Mouse (Mus musculus) heart, postnatal 0 days (tissue): ENCODE data around the gene Galns. TPM values are rescaled to one million over a fixed set of nuclear protein-coding genes. Genes with fewer than 3 reads are reported as not detected.
A peak's percentile ranks its signal among the peaks of the same experiment; 100 is the strongest.

Experiments
- ATAC-seq: fragments of 200-750 bp; cut with Nextera tagmentation; 2 replicates; pipeline ENCODE4 v1.8.0; 2017; ENCODE audit warnings: low read depth, moderate number of reproducible peaks, moderate library complexity; ENCODE audit not compliant: insufficient read depth
- DNase-seq: peaks from one replicate; pipeline ENCODE4 v3.0.0-alpha.2; 2016; ENCODE audit warnings: low spot score
- H3K27ac ChIP-seq: fragments of 300-500 bp; sonication (generic); 2 replicates; pipeline ENCODE4 v1.5.1; 2014; ENCODE audit warnings: low read depth, mild to moderate bottlenecking
- H3K27me3 ChIP-seq: fragments of 300-500 bp; sonication (generic); 2 replicates; pipeline ENCODE4 v1.6.1; 2014; ENCODE audit warnings: low read length, mixed read lengths; ENCODE audit not compliant: control insufficient read depth, insufficient read depth
- H3K36me3 ChIP-seq: fragments of 300-500 bp; sonication (generic); replicated peaks from 2 replicates; pipeline ENCODE4 v1.6.1; 2014; ENCODE audit warnings: low read length, mixed read lengths; ENCODE audit not compliant: control insufficient read depth, insufficient read depth
- H3K4me1 ChIP-seq: fragments of 300-500 bp; sonication (generic); 2 replicates; pipeline ENCODE4 v1.6.1; 2014; ENCODE audit warnings: antibody characterized with exemption; ENCODE audit not compliant: control insufficient read depth, insufficient read depth
- H3K4me2 ChIP-seq: fragments of 300-500 bp; sonication (generic); 2 replicates; pipeline ENCODE4 v1.6.1; 2014; ENCODE audit warnings: low read depth, mild to moderate bottlenecking, low read length, moderate library complexity
- H3K4me3 ChIP-seq: fragments of 300-500 bp; sonication (generic); 2 replicates; pipeline ENCODE4 v1.5.1; 2014; ENCODE audit warnings: low read depth, low read length
- H3K9ac ChIP-seq: fragments of 300-500 bp; sonication (generic); replicated peaks from 2 replicates; pipeline ENCODE4 v1.6.1; 2014; ENCODE audit warnings: low read depth, low read length, mixed read lengths
- H3K9me3 ChIP-seq: fragments of 300-500 bp; sonication (generic); replicated peaks from 2 replicates; pipeline ENCODE4 v1.6.1; 2016; ENCODE audit warnings: low read length; ENCODE audit not compliant: control insufficient read depth
- CTCF ChIP-seq: IDR thresholded peaks from 2 replicates; pipeline ENCODE4 v1.5.1; 2016; ENCODE audit warnings: antibody characterized with exemption, control low read depth, low read depth
- EP300 ChIP-seq: IDR thresholded peaks from 2 replicates; pipeline ENCODE4 v1.6.1; 2016; ENCODE audit warnings: antibody characterized with exemption, low read depth
- WGBS: fragments of 180-500 bp; shearing (Covaris S2); extraction: QIAGEN DNeasy Blood & Tissue Kit; methylation state at CpG from one replicate; pipeline ENCODE4 v1.1.7; 2014; 5-methylcytosine and 5-hydroxymethylcytosine counted together
- polyA plus RNA-seq: library from polyadenylated mRNA; unstranded; fragments of >200 nt; fragmentation: Nextera tagmentation; extraction: Ambion mirVana; gene quantifications from 2 replicates; pipeline ENCODE4 v1.2.1, GENCODE M21; 2015
- total RNA-seq: library from RNA; depleted of rRNA; stranded (reverse); fragments of >200 nt; gene quantifications from 2 replicates; pipeline ENCODE4 v1.2.3, GENCODE M21; 2014; ENCODE audit warnings: low replicate concordance

The Galns gene
- total and polyA plus RNA-seq, 2 experiments from 2014 or later: 7.2 to 11.6 TPM

GRCm38 (mm10) chr8:122558671-122559349 lies 52.5 kb downstream of the Galns start:
- 27% methylated on average over 8 of the region's 12 CpGs for WGBS
- Histone ChIP-seq H3K27ac (no peak overlapping the region), H3K4me1 (no peaks in the 10 kb centered on the region), H3K9ac (no peak overlapping the region), H3K36me3 (no peaks in the 10 kb centered on the region), H3K4me3 (no peak overlapping the region), H3K9me3 (no peaks in the 10 kb centered on the region), H3K4me2 (no peak overlapping the region), H3K27me3 (no peaks in the 10 kb centered on the region)
- ATAC-seq: peak; percentile 39; the same call in 1 of the 2 replicates
- TF ChIP-seq CTCF (peak; percentile 10; the same call in 1 of the 2 replicates), EP300 (no peak)
- DNase-seq: no peak

- TF ChIP-seq CTCF (no peak), EP300 (no peak)
- H3K9me3 ChIP-seq: no peaks in the 10 kb centered on the region
- H3K4me1 ChIP-seq: no peaks in the 10 kb centered on the region
- H3K4me3 ChIP-seq: no peak overlapping the region
- peak overlapping the region; percentile 77; the same call in 1 of the 2 replicates for H3K27ac ChIP-seq
- no peak overlapping the region for H3K9ac ChIP-seq
- DNase-seq (no peak), ATAC-seq (no peak)
- H3K27me3 ChIP-seq: no peaks in the 10 kb centered on the region
- no peaks in the 10 kb centered on the region for H3K36me3 ChIP-seq
- peak overlapping the region; percentile 30; the same call in 1 of the 2 replicates for H3K4me2 ChIP-seq
- WGBS: 47% methylated on average over 10 of the region's 10 CpGs
Observed at GRCm38 (mm10) chr8:122557248-122558038, 53.8 kb downstream of the Galns start.

GRCm38 (mm10) chr8:122556030-122557009 lies 54.9 kb downstream of the Galns start:
- peak overlapping the region; percentile 77 for H3K27ac ChIP-seq
- no peaks in the 10 kb centered on the region for H3K27me3 ChIP-seq
- DNase-seq: peak; percentile 49
- peak overlapping the region; percentile 30; the same call in 1 of the 2 replicates for H3K4me2 ChIP-seq
- H3K9ac ChIP-seq: no peak overlapping the region; the same call in 1 of the 2 replicates
- H3K4me1 ChIP-seq: no peaks in the 10 kb centered on the region
- 0 out of 2 replicates have a peak overlapping the region, but pooled peaks have one; percentile 8 for H3K4me3 ChIP-seq
- 62% methylated on average over 12 of the region's 12 CpGs for WGBS
- H3K36me3 ChIP-seq: no peaks in the 10 kb centered on the region
- no peaks in the 10 kb centered on the region for H3K9me3 ChIP-seq
- TF ChIP-seq CTCF (no peak), EP300 (no peak)
- peak; percentile 64 for ATAC-seq

GRCm38 (mm10) chr8:122554786-122555185 lies 56.5 kb downstream of the Galns start:
- H3K9ac ChIP-seq: no peak overlapping the region
- DNase-seq: no peak
- H3K4me2 ChIP-seq: no peak overlapping the region
- TF ChIP-seq EP300 (no peak), CTCF (no peak)
- no peak overlapping the region for H3K27ac ChIP-seq
- no peak for ATAC-seq
- H3K4me1 ChIP-seq: no peaks in the 10 kb centered on the region
- no peaks in the 10 kb centered on the region for H3K36me3 ChIP-seq
- 40% methylated on average over 6 of the region's 6 CpGs for WGBS
- H3K9me3 ChIP-seq: no peaks in the 10 kb centered on the region
- H3K4me3 ChIP-seq: no peak overlapping the region
- no peaks in the 10 kb centered on the region for H3K27me3 ChIP-seq
